Mouse (Mus musculus): ENCODE measurements around the gene Vmn2r36. TPM values are rescaled to one million over a fixed set of nuclear protein-coding genes. Genes with fewer than 3 reads are reported as not detected.
"Not testable (repeated sequence)": the region's sequence is repeated elsewhere in the genome, so short reads cannot be mapped to it uniquely, and the experiment has no call there.

The Vmn2r36 gene
- polyA plus RNA-seq (2014; fragmentation: Nextera tagmentation; extraction: Ambion mirVana): not detected in 2 replicates

DNA sequence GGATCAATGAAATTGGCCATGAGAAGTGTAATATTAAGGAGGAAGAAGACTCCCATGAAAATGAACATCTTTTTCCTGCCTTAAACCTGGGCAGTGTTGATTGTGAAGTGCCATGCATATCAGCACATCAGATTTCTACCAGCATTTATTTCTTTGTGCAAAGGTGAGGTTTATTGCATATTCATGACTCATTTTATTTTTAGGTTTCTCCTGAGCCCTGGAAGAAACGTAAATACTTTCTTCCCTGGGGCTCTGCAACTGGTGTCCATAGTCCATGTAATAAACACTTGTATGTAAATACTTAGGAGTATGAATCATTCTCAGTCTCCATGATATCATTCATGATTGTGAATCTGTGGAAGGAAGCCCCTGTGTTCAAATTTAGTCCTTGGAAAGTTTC lies at the start of gene Vmn2r36:
Gene Vmn2r36 (minus strand): TSS at position 101 of the 400 bp plus-strand sequence.
- ATAC-seq (ENCODE audit: insufficient read depth); H3K4me3 ChIP-seq (ENCODE audit: low read depth, low read length): not testable (repeated sequence)
- WGBS: no CpG with 5 or more reads among the region's 1 CpGs

More for the DNA sequence above, at the start of gene Vmn2r36:
- not testable (repeated sequence) for H3K4me2 ChIP-seq; H3K9ac ChIP-seq; H3K9me3 ChIP-seq (ENCODE audit: low read depth, low read length); H3K4me1 ChIP-seq (ENCODE audit: insufficient read depth); H3K36me3 ChIP-seq (ENCODE audit: insufficient read depth); DNase-seq; H3K27me3 ChIP-seq (ENCODE audit: insufficient read depth, low read length); H3K27ac ChIP-seq (ENCODE audit: low read depth)

Other genes with a start within 250 kb of the Vmn2r36 start
- gene Vmn2r34, start 213.0 kb downstream of the Vmn2r36 start, polyA plus RNA-seq (2014; fragmentation: Nextera tagmentation; extraction: Ambion mirVana): not detected in 2 replicates
- gene Vmn2r35, start 82.6 kb downstream of the Vmn2r36 start, polyA plus RNA-seq (2014; fragmentation: Nextera tagmentation; extraction: Ambion mirVana): not detected in 2 replicates